Mouse (Mus musculus) layer of hippocampus, adult 9-11 months (tissue): ENCODE results near the gene Aldh1l1.

Experiments used
- DNase-seq: peaks from one replicate; pipeline ENCODE4 v3.0.0; 2022

The Aldh1l1 gene

DNA sequence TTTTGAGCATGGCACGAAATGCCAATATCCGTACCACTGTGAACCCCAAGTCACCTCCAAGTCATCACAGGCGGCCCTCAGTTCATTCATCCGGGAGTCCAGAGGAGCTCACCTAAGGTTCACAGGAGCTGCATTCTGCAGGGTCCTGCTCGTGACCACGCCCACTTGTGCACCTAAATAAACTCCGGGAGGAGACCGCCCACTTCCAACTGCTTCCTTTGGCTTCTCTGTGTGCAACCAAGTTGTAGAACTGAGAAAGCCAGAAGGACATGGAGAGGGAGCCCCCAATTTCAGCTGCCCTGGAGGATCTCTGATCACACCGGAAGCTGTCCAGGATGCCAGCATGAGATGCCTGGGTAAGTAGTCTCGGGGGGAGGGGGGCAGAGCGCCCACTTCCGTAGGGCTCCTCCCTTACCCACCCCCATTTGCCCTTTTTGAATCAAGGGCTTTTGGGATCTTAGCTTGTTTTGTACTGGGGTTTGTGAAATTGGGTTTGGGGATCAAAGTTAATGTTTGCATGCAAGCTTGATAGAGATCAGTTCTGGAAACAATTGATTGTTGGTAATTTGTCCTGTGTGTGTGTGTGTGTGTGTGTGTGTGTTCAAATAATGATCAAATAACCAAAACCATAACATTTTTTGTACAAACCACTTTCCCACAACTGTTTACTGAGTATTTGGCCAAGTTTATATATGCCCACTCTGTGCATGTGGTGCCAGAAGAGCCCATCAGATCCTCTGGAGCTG is at the start of gene Aldh1l1:
Gene Aldh1l1, plus strand, starts transcription at position 252 of the 746 bp plus-strand sequence.
- DNase-seq: no peak

DNA sequence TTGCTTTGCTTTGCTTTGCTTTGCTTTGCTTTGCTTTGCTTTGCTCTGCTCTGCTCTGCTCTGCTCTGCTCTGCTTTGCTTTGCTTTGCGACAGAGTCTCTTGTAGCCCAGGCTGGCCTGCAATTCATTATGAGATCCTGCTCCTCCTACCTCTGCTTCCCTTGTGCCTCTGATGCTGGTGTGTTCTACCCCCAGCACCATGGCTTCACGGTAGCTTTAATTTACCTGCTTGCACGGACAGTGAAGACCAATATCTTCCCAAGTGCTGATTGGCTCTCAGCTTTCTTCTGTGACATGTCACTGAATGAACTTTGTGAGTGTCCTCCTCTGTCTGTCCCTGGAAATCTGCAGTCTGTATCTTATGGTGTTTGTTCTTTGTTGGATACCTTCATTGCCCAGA is 49.2 kb upstream of the Aldh1l1 start:
- no peak for DNase-seq

DNA sequence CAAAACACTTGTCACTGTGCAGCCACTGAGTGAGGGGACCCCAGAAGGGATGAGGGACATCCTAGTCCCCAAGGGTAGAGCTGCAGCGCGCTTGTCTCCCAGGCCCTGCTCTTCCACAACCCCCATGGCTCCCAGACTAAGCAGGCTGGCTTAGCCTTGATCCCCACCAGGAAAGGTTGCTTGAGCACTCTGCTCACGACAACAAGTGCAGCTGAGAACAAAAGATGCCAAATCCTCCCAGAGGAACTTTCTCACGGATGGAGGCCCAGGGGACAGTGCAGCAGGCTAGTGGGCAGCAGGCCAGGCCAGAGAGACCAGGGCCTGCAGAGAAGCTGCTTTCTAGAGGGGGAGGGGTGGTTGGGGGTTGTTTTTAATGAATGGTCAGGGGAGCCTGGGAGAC is 39.3 kb upstream of the Aldh1l1 start:
- no peak for DNase-seq

DNA sequence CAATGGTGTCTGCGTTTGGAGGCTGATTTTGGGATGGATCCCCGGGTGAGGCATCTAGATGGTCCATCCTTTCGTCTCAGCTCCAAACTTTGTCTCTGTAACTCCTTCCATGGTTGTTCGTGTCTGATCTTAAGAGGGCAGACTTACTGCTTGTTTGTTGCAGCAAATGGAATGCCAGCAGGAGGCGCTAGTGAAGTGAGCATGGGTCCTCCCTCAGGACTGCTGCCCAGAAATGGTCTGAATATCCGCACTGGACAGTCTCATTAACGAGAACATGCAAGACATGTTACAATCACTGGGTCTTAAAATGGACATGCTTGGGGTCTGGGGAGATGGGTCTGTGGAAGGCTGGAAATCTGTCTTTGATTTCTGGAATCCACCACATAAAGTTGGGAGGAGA is 36.0 kb upstream of the Aldh1l1 start:
- peak; percentile 82 for DNase-seq

DNA sequence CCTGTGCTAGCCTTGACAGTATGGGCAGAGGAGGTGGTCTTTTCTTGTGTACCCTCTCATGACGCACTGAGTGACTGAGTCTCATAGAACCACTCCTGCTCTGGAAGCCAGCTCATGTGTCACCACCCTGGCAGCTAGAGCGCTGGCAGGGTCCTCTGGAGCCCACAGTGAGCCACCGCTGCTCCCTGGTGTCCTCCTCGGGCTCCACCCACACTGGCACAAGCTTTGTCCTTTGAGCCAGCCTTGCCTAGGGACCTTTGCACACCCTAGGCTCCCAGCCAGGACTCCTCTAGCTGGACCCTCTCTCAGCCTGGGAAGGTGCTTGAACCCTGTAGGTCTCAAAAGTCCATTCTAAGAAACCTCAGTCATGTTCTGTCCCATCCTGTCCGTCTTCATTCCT is 35.5 kb upstream of the Aldh1l1 start:
- peak; percentile 41 for DNase-seq

DNA sequence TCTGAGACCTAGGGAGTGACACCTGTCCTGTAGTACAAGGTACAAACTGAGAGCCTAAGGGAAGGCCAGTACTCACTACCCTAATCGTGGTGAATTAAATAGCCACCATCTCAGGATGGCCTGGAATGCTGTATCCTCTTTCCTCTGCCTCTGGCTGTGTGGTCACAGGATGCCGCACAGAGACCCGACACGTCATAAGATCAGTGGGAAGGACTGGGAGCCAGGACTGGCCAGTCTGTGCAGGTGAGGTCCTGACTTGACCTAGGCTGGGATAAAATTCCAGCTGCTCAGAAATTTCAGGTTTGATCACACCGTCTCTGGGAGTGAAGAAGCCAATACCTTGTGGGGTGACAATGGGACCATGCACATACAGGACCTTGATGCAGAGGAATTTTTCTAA is 34.7 kb upstream of the Aldh1l1 start:
- no peak for DNase-seq

DNA sequence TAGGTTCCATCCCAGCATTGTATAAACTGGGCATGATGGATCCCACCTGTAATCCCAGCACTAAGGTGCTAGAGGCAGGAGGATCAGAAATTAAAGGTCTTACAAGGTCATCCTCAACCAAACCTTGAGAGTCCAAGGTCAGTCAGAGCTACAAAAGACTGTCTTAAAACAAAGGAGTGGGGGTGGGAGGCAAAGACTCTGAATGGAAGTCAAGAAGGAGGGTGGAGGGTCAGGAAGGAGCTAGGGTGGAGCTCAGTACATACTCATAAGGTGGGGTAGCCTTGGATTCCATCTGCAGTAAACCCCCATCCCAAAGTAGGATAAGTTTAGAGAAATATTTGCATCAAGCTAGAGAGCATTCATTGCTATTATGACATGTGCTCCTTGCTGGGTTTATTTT is 33.6 kb upstream of the Aldh1l1 start:
- DNase-seq: no peak

DNA sequence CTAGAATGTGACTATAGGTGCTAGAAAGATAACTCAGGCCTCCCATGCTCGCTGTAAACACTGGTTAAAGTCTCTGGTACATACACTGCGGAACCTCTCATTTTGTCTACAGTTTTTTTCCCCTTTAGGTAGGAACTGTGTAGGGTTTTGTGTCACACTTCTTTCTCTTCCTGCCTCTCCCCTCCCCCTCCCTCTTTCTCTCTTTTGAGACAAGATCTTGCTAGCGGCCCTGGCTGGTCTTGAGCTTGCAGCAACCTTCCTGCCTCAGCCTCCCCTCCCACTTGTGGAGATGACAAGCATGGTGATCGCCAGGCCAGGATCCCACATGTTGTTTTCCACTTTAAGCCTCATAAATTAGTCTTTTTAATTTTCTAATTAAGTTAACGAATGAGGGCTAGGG is 32.5 kb upstream of the Aldh1l1 start:
- DNase-seq: no peak

DNA sequence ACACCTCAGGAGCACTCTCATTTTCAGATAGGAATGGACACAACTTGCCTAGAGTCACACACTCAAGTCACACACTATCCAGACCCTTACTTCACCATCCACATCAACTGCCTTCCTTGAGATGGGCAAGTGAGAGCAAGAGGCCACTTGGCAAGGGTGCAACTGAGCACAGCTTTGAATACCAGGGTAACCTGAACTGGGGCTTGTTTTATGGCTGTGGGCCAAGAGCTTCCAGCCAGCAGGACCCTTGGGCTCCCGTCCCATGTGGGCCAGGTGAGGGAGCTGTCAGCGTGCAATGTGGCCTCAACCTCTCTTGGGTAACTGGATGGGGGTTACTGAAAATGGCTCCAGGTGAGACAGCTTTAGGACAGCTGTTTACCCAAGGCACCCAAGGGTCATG is 28.8 kb upstream of the Aldh1l1 start:
- DNase-seq: no peak

DNA sequence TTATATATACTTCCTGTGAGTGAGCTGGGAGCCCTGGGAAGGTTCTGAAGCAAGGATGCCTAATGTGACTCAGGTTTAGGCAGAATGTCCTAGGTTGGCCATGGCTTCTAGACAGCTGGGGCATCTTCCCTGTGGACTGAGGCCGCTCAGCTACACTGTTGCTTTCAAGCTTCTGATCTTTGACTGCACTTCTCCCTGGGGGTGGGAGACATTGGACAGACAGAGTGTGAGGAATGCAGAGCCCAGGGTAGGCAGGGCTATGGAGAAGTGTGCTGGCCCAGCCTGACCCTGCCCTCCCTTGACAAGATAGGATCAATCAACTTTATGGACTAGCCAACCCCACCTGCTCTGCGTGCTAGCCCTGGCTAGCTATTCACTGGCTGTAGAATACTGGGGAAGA is 25.0 kb upstream of the Aldh1l1 start:
- no peak for DNase-seq

DNA sequence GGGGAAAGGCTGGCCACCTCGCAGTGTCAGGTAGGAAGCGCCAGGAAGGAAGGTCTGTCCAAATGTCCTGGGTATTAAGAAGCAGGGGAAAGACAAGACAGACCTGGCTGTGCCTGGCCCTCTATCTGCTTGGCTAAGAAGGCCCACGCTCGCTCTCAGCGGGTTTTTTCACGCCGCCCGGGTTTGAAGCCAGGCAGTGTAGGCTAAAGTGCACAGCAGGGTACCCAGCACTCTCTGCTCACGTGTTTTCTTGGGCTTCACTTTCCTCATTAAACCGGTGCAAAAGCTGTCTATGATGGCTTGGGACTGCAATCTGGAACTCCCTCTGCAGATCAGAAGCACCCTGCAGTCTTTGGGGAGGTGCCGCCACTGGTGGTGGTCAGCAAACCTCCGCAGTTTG is 24.5 kb upstream of the Aldh1l1 start:
- no peak for DNase-seq

DNA sequence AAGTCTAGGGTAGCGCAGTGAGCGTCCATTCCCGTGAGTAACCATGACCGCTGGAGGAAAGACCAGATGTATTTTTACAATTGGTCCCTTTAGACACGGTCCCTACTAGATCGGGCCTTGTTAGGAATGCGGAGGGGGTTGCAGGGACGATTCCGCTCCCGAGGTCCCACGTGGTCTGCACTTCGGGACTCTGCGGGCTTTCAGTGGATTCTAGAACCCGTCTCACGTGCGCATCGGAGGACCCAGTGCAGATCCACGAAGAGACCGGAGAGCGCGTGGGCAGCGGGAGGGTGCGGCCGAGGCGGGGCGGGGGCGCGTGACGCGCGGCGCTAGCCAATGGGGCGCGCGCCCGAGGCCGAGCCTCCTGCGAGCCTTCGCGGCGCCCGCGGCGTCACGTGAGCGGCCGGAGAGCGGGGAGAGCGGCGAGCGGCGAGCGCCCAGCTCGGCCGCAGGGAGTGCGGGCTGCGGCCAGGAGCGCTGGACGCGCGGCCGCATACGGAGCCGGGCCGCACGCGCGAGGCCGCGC is 24.0 kb upstream of the Aldh1l1 start, which contains the start of gene Klf15:
Gene Klf15, plus strand, starts transcription at position 396 of the 526 bp plus-strand sequence.
- DNase-seq: peak; percentile 86

DNA sequence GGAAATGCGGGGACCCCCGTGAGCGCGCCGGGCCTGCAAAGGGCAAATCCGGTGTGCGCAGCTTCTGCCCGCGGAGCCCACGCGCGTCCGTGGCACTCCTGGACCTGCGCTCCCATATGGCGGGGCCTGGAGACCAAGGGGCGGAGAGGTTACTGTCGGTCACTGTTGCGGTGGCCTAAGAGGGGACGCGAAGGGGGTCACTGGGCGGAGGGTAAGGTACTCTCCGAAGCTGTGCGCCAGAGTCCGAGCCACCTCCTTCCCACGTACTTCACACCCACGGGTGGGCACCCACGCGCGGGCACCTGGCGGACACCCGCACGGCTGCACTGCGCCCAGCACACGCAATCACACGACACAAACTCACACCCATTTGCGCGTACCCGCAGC is 23.4 kb upstream of the Aldh1l1 start:
- DNase-seq: no peak

DNA sequence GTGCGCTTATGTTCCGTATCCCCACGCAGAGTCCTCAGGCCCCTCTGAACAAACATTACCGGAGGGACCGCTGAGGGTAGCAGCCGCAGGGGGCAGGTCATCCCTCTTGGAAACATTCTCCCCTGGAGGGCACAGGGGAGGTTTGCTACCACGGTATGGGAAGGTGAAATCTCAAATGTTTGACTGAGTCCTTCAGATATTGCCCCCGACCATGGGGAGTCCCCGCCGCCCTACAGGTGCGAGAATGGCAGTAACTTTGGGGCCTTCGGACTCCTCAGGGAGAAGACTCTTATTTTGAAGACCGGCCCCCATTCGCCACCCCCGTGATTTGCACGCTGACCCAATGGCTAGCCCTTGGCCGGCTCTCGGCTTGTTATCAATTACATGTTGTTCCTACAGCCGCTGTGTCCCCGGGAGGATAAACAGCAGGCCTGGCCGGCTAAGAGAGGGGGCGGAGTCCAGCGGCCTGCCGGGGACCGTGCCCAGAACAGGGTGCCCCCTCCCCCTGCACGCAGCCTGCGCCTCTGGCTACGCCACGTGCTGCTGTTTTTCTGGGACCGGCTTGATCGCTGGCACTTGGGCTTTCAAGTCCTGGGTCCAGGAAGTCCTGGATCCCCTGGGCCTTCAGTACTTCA is 22.9 kb upstream of the Aldh1l1 start:
- DNase-seq: peak; percentile 94

DNA sequence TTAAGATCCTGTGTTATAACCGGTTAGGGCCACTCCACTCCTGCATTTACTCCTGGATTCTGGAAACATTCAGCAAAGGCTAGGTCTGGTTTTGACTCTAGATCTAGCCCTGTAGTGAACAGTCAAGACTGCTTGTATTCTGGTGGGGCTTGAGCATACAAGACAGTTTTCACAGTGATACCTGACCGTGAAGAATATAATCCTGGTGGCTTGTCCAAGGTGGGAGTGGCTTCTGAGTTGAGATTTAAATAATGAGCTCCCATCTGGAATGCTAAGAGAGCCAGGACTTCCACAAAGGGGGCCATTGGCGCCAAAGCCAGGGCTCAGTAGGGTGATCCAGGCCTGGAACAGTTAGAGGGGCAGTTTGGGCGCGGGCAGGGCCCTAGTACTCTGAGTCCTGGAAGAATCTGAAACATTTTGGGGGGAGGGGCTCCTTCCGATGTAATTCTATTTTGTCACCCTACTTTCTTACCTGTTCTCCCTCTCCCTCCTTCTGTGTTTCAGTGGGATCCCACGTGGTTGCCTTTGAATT is 22.3 kb upstream of the Aldh1l1 start:
- peak; percentile 36 for DNase-seq

DNA sequence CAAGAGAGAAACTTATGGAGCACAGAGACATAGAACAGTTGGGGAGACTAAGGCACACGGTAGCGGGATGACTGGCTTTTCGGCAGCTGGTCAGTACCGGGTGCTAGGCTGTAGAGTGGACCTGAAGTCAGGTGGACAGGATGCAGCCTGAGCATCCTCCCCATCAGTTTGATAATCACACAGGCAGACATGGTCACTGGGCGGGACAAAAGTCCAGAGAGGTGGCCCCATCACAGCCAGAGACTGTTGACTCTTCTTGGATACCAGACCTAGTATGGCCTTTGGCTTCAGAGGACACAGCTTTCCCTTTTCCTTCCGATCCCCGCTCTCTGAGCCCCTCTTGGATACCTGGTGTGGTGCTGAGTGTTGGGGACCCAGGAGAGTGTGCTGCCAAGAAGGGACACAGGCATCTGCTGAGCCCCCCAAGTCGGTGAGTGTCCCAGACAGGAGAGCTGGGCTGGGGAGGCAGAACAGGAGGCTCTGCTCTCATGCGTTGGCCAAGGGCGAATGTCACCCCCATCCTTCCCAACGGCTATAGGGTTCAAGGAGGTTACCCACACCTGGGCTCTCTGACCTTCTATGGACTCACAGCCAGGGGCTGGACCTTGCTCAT is 21.1 kb upstream of the Aldh1l1 start:
- DNase-seq: no peak

DNA sequence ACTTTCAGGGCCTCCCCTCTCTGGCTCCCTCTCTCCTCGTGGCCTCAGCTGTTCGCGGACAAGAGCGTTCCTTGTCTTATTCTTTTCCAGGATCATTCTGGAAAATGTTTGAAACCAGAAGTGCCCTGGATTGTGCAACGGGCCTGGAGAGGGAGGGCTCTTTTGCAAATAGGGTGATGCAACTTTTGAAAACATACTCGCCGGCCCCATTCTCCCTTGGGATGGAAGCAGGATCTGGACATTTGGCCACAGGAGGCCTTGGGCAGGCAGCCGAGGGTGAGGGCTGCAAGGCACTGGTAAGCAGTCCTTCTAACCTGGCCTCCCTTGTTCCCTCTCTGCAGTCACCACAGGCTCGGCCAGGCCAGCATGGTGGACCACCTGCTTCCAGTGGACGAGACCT is 20.1 kb upstream of the Aldh1l1 start:
- DNase-seq: no peak

DNA sequence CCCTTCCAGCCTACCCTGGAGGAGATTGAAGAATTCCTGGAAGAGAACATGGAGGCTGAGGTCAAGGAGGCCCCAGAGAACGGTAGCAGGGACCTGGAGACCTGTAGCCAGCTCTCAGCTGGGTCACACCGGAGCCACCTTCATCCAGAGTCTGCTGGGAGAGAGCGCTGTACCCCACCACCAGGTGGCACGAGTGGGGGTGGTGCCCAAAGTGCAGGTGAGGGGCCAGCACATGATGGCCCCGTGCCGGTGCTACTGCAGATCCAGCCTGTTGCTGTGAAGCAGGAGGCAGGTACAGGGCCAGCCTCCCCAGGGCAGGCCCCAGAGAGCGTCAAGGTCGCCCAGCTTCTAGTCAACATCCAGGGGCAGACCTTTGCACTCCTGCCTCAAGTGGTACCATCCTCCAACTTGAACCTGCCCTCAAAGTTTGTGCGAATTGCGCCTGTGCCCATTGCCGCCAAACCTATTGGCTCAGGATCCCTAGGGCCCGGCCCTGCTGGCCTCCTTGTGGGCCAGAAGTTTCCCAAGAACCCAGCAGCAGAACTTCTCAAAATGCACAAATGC is 19.3 kb upstream of the Aldh1l1 start:
- no peak for DNase-seq

DNA sequence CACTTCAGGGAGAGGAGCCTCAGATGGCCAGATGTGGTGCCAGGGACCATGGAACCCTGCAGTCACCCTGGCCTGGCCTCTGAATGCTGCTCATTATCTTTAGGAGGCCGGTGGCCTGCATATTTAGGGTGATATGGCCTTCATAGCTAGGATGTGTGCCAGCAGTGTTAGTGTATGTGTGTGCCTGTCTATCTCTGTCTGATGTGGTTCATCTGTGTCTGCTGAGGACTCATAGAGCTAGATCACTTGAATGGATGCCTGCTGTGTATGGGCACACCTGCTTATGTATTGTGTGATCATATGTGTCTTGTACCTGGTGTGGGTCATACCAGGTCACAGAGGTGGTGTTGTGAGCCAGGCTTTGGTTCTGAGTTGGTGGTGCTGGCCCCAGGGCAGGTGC is 18.0 kb upstream of the Aldh1l1 start:
- no peak for DNase-seq

DNA sequence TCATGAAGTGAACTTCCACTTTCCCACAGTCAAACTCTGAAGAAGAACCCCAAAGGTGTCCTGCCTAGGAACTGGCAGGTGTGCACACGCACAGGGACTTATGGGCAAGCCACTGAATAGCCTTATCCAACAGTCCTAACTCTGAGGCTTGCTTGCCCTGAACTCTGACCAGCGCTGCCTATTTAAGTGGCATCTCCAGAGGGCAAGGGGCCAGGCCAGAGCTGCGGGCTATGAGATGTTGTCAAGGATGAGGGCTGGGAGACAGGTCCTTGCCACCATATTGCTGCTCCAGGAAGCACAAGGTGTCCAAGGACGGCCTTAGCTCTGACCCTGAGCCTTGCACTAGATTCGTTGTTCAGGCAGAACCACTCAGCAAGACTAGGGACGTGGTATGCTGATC is 17.2 kb upstream of the Aldh1l1 start:
- no peak for DNase-seq

DNA sequence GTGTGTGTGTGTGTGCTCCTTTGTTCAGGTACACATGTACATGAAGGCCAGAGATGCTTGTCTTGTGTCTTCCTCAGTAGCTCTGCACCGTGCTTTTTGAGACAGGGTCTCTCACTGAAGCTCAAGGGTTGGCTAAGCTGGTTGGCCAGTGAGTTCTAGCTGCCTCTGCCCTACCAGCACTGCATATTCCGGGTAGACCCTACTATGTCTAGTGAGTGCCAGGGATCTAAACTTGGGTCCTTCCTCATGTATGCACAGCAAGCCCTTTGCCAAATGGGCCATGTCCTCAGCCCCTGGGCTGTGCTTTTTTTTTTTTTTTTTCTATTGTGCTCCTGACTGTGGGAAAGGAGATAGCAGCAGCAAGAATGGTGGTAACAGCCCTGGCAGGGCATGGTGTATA is 16.0 kb upstream of the Aldh1l1 start:
- no peak for DNase-seq

DNA sequence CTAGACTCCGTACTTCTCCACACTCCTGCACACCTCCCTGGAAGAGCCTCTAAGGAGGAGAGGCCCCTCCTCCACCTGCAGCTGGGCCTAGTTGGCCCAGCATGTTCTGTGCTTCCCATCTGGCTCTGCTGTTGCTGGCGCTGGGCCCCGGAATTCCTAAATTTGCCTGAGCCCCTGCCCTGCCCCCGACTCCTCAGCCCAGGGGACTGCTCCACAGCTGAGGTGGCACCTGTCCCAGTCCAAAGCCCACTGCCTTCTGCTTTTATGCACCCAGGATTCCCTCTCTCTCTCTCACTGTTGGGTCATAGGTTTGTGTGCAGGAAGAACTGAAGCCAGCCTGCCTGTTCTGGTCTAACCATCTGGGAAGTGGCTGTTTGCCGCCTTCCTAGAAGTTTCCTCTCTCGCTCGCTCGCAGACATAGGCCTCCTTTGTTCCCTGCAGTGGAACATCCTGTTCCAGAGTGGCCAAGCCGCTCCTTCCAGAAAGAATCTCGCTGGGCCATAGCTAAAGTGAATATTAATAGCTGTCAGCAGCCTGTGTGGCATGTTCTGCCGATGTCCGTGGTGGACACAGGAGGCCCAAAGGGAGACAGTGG is 15.2 kb upstream of the Aldh1l1 start:
- peak; percentile 70 for DNase-seq

DNA sequence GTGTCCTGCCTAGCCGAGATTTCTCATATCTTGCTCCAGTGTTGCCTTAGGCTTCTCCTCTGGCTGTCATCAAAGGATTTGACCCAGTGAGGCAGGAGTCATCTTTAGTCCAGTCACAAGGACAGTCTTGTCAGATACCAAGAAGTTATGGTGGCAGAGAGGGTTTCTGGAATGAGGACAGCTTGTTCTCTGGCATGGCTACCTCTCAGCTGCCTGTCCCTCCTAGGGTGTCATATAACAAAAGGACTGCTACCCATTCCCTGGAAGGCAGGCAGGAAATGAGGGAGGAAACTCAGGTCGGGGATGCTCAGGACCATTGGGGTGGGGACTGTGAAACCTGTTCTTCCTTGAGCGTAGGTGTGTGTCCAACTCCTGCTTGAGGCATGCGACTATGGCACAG is 14.1 kb upstream of the Aldh1l1 start:
- DNase-seq: no peak
